Mouse (Mus musculus): ENCODE results near the gene Zfp967.
"Not testable (repeated sequence)": the region's sequence is repeated elsewhere in the genome, so short reads cannot be mapped to it uniquely, and the experiment has no call there.

Gene Zfp967

GRCm38 (mm10) chr2:176520756-176521155, at the start of gene Zfp967:
Gene Zfp967, plus strand, starts transcription at chr2:176521056.
- DNase-seq (ENCODE audit: low read depth), result not testable (repeated sequence)

GRCm38 (mm10) chr2:176486683-176487082, 34.2 kb upstream of the Zfp967 start, which contains the start of gene Gm14434:
Gene Gm14434, minus strand, starts transcription at chr2:176486783.
- DNase-seq (ENCODE audit: low read depth), result not testable (repeated sequence)

Data from 416B (cell line).